In genomic region chr11:93660379-93660778, GRCm38 (mm10) we compare ENCODE assay signal across 20 mouse cellular contexts.
"Had no signal": no experiment of that assay in that cellular context is flagged by ENCODE, and none has a peak within 500 bp of the region (broad histone marks: within the 10 kb centered on the region; RNA-seq: fewer than 3 reads in every experiment).

No protein-coding gene starts in this region.

- DNase-seq: cerebellum, adult 8-10 months; cerebellum, adult 9-10 months; cerebellum, adult 9-11 months; cerebellum, postnatal 10 days; cerebellum, postnatal 14 days; cerebellum, postnatal 25 days; cerebellum, postnatal 36 days; embryo, embryonic 11 days; forebrain, postnatal 0 days; gastrocnemius, adult 2 months; gastrocnemius, postnatal 10 days; gastrocnemius, postnatal 14 days; gastrocnemius, postnatal 25 days; gastrocnemius, postnatal 36 days; heart, adult 18-20 months; heart, adult 2 months had no signal

- ATAC-seq: forebrain, embryonic 13.5 days; forebrain, embryonic 14.5 days; forebrain, embryonic 15.5 days; forebrain, embryonic 16.5 days; forebrain, postnatal 0 days had no signal
